Mouse (Mus musculus): Measurements from ENCODE around the gene Matn4. TPM values are rescaled to one million over a fixed set of nuclear protein-coding genes. Genes with fewer than 3 reads are reported as not detected.

Gene Matn4
- total RNA-seq, 1 experiment, result 2.3 TPM

DNA sequence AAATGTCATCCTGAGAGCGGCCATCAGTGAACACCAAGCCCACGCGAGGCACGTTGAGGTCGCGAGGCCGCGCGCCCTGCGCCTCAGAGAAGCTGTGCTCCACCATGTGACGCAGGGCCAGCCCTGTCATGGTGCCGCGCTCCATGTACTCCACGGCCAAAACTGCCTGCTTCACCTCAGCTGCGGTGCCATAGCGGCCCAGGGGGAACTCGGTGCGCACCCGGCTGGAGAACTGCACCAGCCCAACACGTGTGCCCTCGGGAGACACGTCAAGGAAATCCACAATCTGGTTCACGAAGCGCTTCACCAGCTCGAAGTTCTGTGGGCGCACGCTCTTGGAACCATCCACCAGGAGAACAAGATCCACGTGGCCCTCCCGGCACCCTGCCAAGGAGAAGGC is 11.8 kb downstream of the Matn4 start:
- Histone ChIP-seq H3K9ac (ENCODE audit: insufficient read depth, low read depth, low read length, poor library complexity, severe bottlenecking) (no peak overlapping the region), H3K36me3 (ENCODE audit: control insufficient read depth, insufficient read depth, low read length, poor library complexity, severe bottlenecking) (no peaks in the 10 kb centered on the region), H3K9me3 (ENCODE audit: control insufficient read depth, insufficient read depth, low read depth, low read length) (no peaks in the 10 kb centered on the region), H3K4me1 (ENCODE audit: control insufficient read depth in 2 of 2, insufficient read depth in 2 of 2, low read length in 2 of 2, poor library complexity in 1 of 2) (peaks cover 0 to 2% of the 10 kb centered on the region in 2 experiments; a peak in 1 of 4 replicates), H3K4me3 (ENCODE audit: insufficient read depth in 1 of 2, low read depth in 1 of 2, low read length in 2 of 2, poor library complexity in 1 of 2, severe bottlenecking in 1 of 2) (peak overlapping the region in 1 of 2 experiments; percentile 25; a peak in 2 of 4 replicates), H3K27ac (ENCODE audit: insufficient read depth, low read depth, low read length, poor library complexity, severe bottlenecking) (no peak overlapping the region)
- TF ChIP-seq HCFC1 (IDR thresholded peaks at IDR 0.05; ENCODE audit: borderline replicate concordance, insufficient read depth, low read length) (no peak), CHD2 (IDR thresholded peaks at IDR 0.05; ENCODE audit: low read depth, low read length) (no peak), MAFK (IDR thresholded peaks at IDR 0.05; ENCODE audit: insufficient read depth, low read depth, low read length) (no peak), ZC3H11A (IDR thresholded peaks at IDR 0.05; ENCODE audit: borderline replicate concordance, low read depth, low read length) (no peak), ZNF384 (IDR thresholded peaks at IDR 0.05; ENCODE audit: low read depth, low read length) (no peak)
- in situ Hi-C loops (cut with MboI; ENCODE audit: low sequenced_read_pairs in 2 of 2, unreplicated experiment in 2 of 2), result no loop called here
- no peak for DNase-seq (ENCODE audit: low read depth, low spot score)

DNA sequence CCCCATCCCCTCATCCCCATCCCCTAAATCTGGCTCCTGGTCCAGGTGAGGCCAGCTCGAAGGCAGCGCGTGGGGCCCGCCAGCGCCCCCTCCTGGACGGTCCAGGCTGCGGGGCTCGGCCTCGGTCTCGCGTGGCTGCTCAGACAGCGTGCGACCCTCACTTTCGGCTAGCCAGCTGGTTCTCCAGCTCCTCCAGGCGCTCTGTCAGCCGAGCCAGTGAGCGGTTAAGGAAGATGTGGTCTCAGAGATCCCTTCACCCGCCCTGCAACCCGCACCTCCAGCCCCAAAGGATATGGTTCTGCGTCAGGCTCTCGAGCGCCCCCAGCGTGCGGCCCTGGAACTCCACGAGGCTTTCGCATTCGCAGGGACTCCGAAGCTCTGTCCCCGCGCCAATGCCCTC is 15.5 kb downstream of the Matn4 start:
- Histone ChIP-seq H3K9ac (ENCODE audit: insufficient read depth, low read depth, low read length, poor library complexity, severe bottlenecking) (peak overlapping the region; percentile 48; the same call in 1 of the 2 replicates), H3K27ac (ENCODE audit: insufficient read depth, low read depth, low read length, poor library complexity, severe bottlenecking) (no peak overlapping the region), H3K36me3 (ENCODE audit: control insufficient read depth, insufficient read depth, low read length, poor library complexity, severe bottlenecking) (no peaks in the 10 kb centered on the region), H3K4me1 (ENCODE audit: control insufficient read depth in 2 of 2, insufficient read depth in 2 of 2, low read length in 2 of 2, poor library complexity in 1 of 2) (peaks cover 0 to 2% of the 10 kb centered on the region in 2 experiments; a peak in 1 of 4 replicates), H3K4me3 (ENCODE audit: insufficient read depth in 1 of 2, low read depth in 1 of 2, low read length in 2 of 2, poor library complexity in 1 of 2, severe bottlenecking in 1 of 2) (peak overlapping the region; percentile 66 to 69), H3K9me3 (ENCODE audit: control insufficient read depth, insufficient read depth, low read depth, low read length) (no peaks in the 10 kb centered on the region)
- no peak for TF ChIP-seq CHD2 (IDR thresholded peaks at IDR 0.05; ENCODE audit: low read depth, low read length)
- TF ChIP-seq ZNF384 (IDR thresholded peaks at IDR 0.05; ENCODE audit: low read depth, low read length), result no peak
- no peak for TF ChIP-seq MAFK (IDR thresholded peaks at IDR 0.05; ENCODE audit: insufficient read depth, low read depth, low read length)
- TF ChIP-seq HCFC1 (IDR thresholded peaks at IDR 0.05; ENCODE audit: borderline replicate concordance, insufficient read depth, low read length), result no peak
- TF ChIP-seq ZC3H11A (IDR thresholded peaks at IDR 0.05; ENCODE audit: borderline replicate concordance, low read depth, low read length), result no peak
- DNase-seq (ENCODE audit: low read depth, low spot score), result peak; percentile 66
- in situ Hi-C loops (cut with MboI; ENCODE audit: low sequenced_read_pairs in 2 of 2, unreplicated experiment in 2 of 2), result no loop called here

DNA sequence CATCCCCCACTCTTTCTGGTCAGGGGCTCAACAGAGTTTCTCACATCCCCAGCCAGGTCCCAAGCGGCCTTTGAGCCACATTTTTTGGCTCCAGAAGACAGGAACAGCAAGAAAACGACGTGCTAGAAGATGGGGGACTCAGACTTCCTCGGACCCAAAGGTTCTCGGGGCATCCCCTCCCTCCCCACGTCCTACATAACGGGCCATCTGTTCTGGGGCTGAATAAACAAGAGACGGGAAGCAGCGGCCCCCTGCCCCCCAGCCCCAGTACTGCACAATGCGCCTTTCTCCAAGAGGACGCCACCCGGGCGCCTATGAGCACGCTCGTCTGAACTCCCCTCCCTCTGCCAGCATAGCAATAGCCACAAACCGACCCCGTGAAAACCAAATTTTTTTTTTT is 15.9 kb downstream of the Matn4 start, which contains the start of gene Slpi:
Gene Slpi, minus strand, starts transcription at position 76 of the 400 bp plus-strand sequence.
- Histone ChIP-seq H3K9me3 (ENCODE audit: control insufficient read depth, insufficient read depth, low read depth, low read length) (no peaks in the 10 kb centered on the region), H3K4me3 (ENCODE audit: insufficient read depth in 1 of 2, low read depth in 1 of 2, low read length in 2 of 2, poor library complexity in 1 of 2, severe bottlenecking in 1 of 2) (peak within 1 kb of the TSS; percentile 66 to 69), H3K27ac (ENCODE audit: insufficient read depth, low read depth, low read length, poor library complexity, severe bottlenecking) (no peak within 1 kb of the TSS), H3K36me3 (ENCODE audit: control insufficient read depth, insufficient read depth, low read length, poor library complexity, severe bottlenecking) (no peaks in the 10 kb centered on the region), H3K4me1 (ENCODE audit: control insufficient read depth in 2 of 2, insufficient read depth in 2 of 2, low read length in 2 of 2, poor library complexity in 1 of 2) (peaks cover 0 to 2% of the 10 kb centered on the region in 2 experiments; a peak in 1 of 4 replicates), H3K9ac (ENCODE audit: insufficient read depth, low read depth, low read length, poor library complexity, severe bottlenecking) (peak within 1 kb of the TSS; percentile 48; the same call in 1 of the 2 replicates)
- no peak for TF ChIP-seq ZC3H11A (IDR thresholded peaks at IDR 0.05; ENCODE audit: borderline replicate concordance, low read depth, low read length)
- 0 out of 2 replicates have a peak, but pooled peaks have one; percentile 29 for TF ChIP-seq ZNF384 (IDR thresholded peaks at IDR 0.05; ENCODE audit: low read depth, low read length)
- DNase-seq (ENCODE audit: low read depth, low spot score), result no peak
- in situ Hi-C loops (cut with MboI; ENCODE audit: low sequenced_read_pairs in 2 of 2, unreplicated experiment in 2 of 2), result no loop called here

- Histone ChIP-seq H3K4me3 (ENCODE audit: insufficient read depth in 1 of 2, low read depth in 1 of 2, low read length in 2 of 2, poor library complexity in 1 of 2, severe bottlenecking in 1 of 2) (peak overlapping the region in 1 of 2 experiments; percentile 15; a peak in 1 of 4 replicates), H3K9me3 (ENCODE audit: control insufficient read depth, insufficient read depth, low read depth, low read length) (no peaks in the 10 kb centered on the region), H3K36me3 (ENCODE audit: control insufficient read depth, insufficient read depth, low read length, poor library complexity, severe bottlenecking) (no peaks in the 10 kb centered on the region), H3K9ac (ENCODE audit: insufficient read depth, low read depth, low read length, poor library complexity, severe bottlenecking) (no peak overlapping the region), H3K27ac (ENCODE audit: insufficient read depth, low read depth, low read length, poor library complexity, severe bottlenecking) (no peak overlapping the region), H3K4me1 (ENCODE audit: control insufficient read depth in 2 of 2, insufficient read depth in 2 of 2, low read length in 2 of 2, poor library complexity in 1 of 2) (no peaks in the 10 kb centered on the region)
- no peak for DNase-seq (ENCODE audit: low read depth, low spot score)
- TF ChIP-seq HCFC1 (IDR thresholded peaks at IDR 0.05; ENCODE audit: borderline replicate concordance, insufficient read depth, low read length) (no peak), ZNF384 (IDR thresholded peaks at IDR 0.05; ENCODE audit: low read depth, low read length) (no peak)
- in situ Hi-C loops (cut with MboI; ENCODE audit: low sequenced_read_pairs in 2 of 2, unreplicated experiment in 2 of 2), result no loop called here
Observed at GRCm38 (mm10) chr2:164386953-164387352, 18.0 kb downstream of the Matn4 start.

All from ES-E14 (cell line).